Mouse (Mus musculus) lung, postnatal 0 days (tissue): Measurements from ENCODE around the gene Ccnk.

Source experiments
- CTCF ChIP-seq: IDR thresholded peaks from 2 replicates; pipeline ENCODE4 v1.5.1; 2016; ENCODE audit warnings: antibody characterized with exemption, mild to moderate bottlenecking
- EP300 ChIP-seq: IDR thresholded peaks from 2 replicates; pipeline ENCODE4 v1.6.1; 2016; ENCODE audit warnings: antibody characterized with exemption, mild to moderate bottlenecking, control low read depth

- TF ChIP-seq CTCF (no peak), EP300 (no peak)
These were observed 59.1 kb downstream of the Ccnk start for GRCm38 (mm10) chr12:108238395-108239035.
